Mouse (Mus musculus): ENCODE data around the gene Phospho1. TPM values are rescaled to one million over a fixed set of nuclear protein-coding genes. Genes with fewer than 3 reads are reported as not detected.
A peak's percentile ranks its signal among the peaks of the same experiment; 100 is the strongest.

Phospho1 gene
- total and polyA plus RNA-seq, 2 experiments from 2014 or later: 2.1 TPM; not detected in 1

- ATAC-seq (ENCODE audit: low FRiP score) (no peak), DNase-seq (ENCODE audit: low spot score) (no peak)
- 80% methylated on average over 11 of the region's 11 CpGs for WGBS
- Histone ChIP-seq H3K4me3 (ENCODE audit: low read depth, low read length) (no peak overlapping the region), H3K36me3 (ENCODE audit: insufficient read depth, low read length) (no peaks in the 10 kb centered on the region; the same call in 1 of the 2 replicates), H3K9me3 (ENCODE audit: low read length) (no peaks in the 10 kb centered on the region), H3K9ac (replicated peaks; ENCODE audit: low read length, poor library complexity, severe bottlenecking) (no peak overlapping the region), H3K27ac (ENCODE audit: low read depth, low read length) (no peak overlapping the region), H3K27me3 (ENCODE audit: insufficient read depth, low read length) (no peaks in the 10 kb centered on the region), H3K4me1 (ENCODE audit: insufficient read depth, low read length) (no peaks in the 10 kb centered on the region), H3K4me2 (ENCODE audit: low read depth, low read length, poor library complexity, severe bottlenecking) (no peak overlapping the region)
- no peak for TF ChIP-seq CTCF (IDR thresholded peaks at IDR 0.05)
These were observed 42.7 kb upstream of the Phospho1 start for GRCm38 (mm10) chr11:95781557-95781956.

- H3K9me3 ChIP-seq (ENCODE audit: low read length): no peaks in the 10 kb centered on the region
- no peaks in the 10 kb centered on the region for H3K4me1 ChIP-seq (ENCODE audit: insufficient read depth, low read length)
- H3K4me2 ChIP-seq (ENCODE audit: low read depth, low read length, poor library complexity, severe bottlenecking): no peak overlapping the region
- H3K27me3 ChIP-seq (ENCODE audit: insufficient read depth, low read length): no peaks in the 10 kb centered on the region
- no peak for TF ChIP-seq CTCF (IDR thresholded peaks at IDR 0.05)
- H3K4me3 ChIP-seq (ENCODE audit: low read depth, low read length): no peak overlapping the region
- ATAC-seq (ENCODE audit: low FRiP score): no peak
- no peak overlapping the region for H3K9ac ChIP-seq (replicated peaks; ENCODE audit: low read length, poor library complexity, severe bottlenecking)
- WGBS: 78% methylated on average over 4 of the region's 4 CpGs
- H3K27ac ChIP-seq (ENCODE audit: low read depth, low read length): no peak overlapping the region
- H3K36me3 ChIP-seq (ENCODE audit: insufficient read depth, low read length): no peaks in the 10 kb centered on the region
- DNase-seq (ENCODE audit: low spot score): no peak
These were observed 40.8 kb upstream of the Phospho1 start for GRCm38 (mm10) chr11:95783457-95783856.

- H3K4me1 ChIP-seq (ENCODE audit: insufficient read depth, low read length): no peaks in the 10 kb centered on the region
- H3K27ac ChIP-seq (ENCODE audit: low read depth, low read length): no peak overlapping the region
- no peak for TF ChIP-seq CTCF (IDR thresholded peaks at IDR 0.05)
- DNase-seq (ENCODE audit: low spot score) (no peak), ATAC-seq (ENCODE audit: low FRiP score) (no peak)
- no peaks in the 10 kb centered on the region for H3K9me3 ChIP-seq (ENCODE audit: low read length)
- H3K9ac ChIP-seq (replicated peaks; ENCODE audit: low read length, poor library complexity, severe bottlenecking): no peak overlapping the region
- no peaks in the 10 kb centered on the region for H3K27me3 ChIP-seq (ENCODE audit: insufficient read depth, low read length)
- 58% methylated on average over 9 of the region's 9 CpGs for WGBS
- H3K4me2 ChIP-seq (ENCODE audit: low read depth, low read length, poor library complexity, severe bottlenecking): no peak overlapping the region
- H3K4me3 ChIP-seq (ENCODE audit: low read depth, low read length): no peak overlapping the region
- H3K36me3 ChIP-seq (ENCODE audit: insufficient read depth, low read length): no peaks in the 10 kb centered on the region
These were observed 40.3 kb upstream of the Phospho1 start for GRCm38 (mm10) chr11:95783958-95784357.

GRCm38 (mm10) chr11:95785675-95786074, 38.6 kb upstream of the Phospho1 start:
- Histone ChIP-seq H3K9ac (replicated peaks; ENCODE audit: low read length, poor library complexity, severe bottlenecking) (no peak overlapping the region), H3K27ac (ENCODE audit: low read depth, low read length) (no peak overlapping the region), H3K4me2 (ENCODE audit: low read depth, low read length, poor library complexity, severe bottlenecking) (no peak overlapping the region), H3K9me3 (ENCODE audit: low read length) (no peaks in the 10 kb centered on the region), H3K4me1 (ENCODE audit: insufficient read depth, low read length) (no peaks in the 10 kb centered on the region), H3K27me3 (ENCODE audit: insufficient read depth, low read length) (no peaks in the 10 kb centered on the region), H3K36me3 (ENCODE audit: insufficient read depth, low read length) (no peaks in the 10 kb centered on the region), H3K4me3 (ENCODE audit: low read depth, low read length) (no peak overlapping the region)
- 97% methylated on average over 4 of the region's 4 CpGs for WGBS
- DNase-seq (ENCODE audit: low spot score) (no peak), ATAC-seq (ENCODE audit: low FRiP score) (no peak)
- TF ChIP-seq CTCF (IDR thresholded peaks at IDR 0.05): peak; percentile 56

GRCm38 (mm10) chr11:95786511-95786910, 37.8 kb upstream of the Phospho1 start:
- Histone ChIP-seq H3K4me2 (ENCODE audit: low read depth, low read length, poor library complexity, severe bottlenecking) (no peak overlapping the region), H3K9ac (replicated peaks; ENCODE audit: low read length, poor library complexity, severe bottlenecking) (no peak overlapping the region), H3K36me3 (ENCODE audit: insufficient read depth, low read length) (no peaks in the 10 kb centered on the region), H3K27me3 (ENCODE audit: insufficient read depth, low read length) (no peaks in the 10 kb centered on the region), H3K4me3 (ENCODE audit: low read depth, low read length) (no peak overlapping the region), H3K4me1 (ENCODE audit: insufficient read depth, low read length) (no peaks in the 10 kb centered on the region), H3K27ac (ENCODE audit: low read depth, low read length) (no peak overlapping the region), H3K9me3 (ENCODE audit: low read length) (no peaks in the 10 kb centered on the region)
- no peak for TF ChIP-seq CTCF (IDR thresholded peaks at IDR 0.05)
- ATAC-seq (ENCODE audit: low FRiP score): no peak
- no peak for DNase-seq (ENCODE audit: low spot score)
- 86% methylated on average over 6 of the region's 6 CpGs for WGBS

GRCm38 (mm10) chr11:95789451-95789891, 34.8 kb upstream of the Phospho1 start:
- Histone ChIP-seq H3K4me3 (ENCODE audit: low read depth, low read length) (no peak overlapping the region), H3K36me3 (ENCODE audit: insufficient read depth, low read length) (no peaks in the 10 kb centered on the region), H3K9ac (replicated peaks; ENCODE audit: low read length, poor library complexity, severe bottlenecking) (no peak overlapping the region), H3K4me2 (ENCODE audit: low read depth, low read length, poor library complexity, severe bottlenecking) (no peak overlapping the region), H3K27me3 (ENCODE audit: insufficient read depth, low read length) (no peaks in the 10 kb centered on the region), H3K27ac (ENCODE audit: low read depth, low read length) (no peak overlapping the region), H3K4me1 (ENCODE audit: insufficient read depth, low read length) (no peaks in the 10 kb centered on the region), H3K9me3 (ENCODE audit: low read length) (no peaks in the 10 kb centered on the region)
- WGBS: 83% methylated on average over 8 of the region's 8 CpGs
- no peak for TF ChIP-seq CTCF (IDR thresholded peaks at IDR 0.05)
- no peak for ATAC-seq (ENCODE audit: low FRiP score)
- DNase-seq (ENCODE audit: low spot score): no peak

Measured in midbrain, postnatal 0 days (tissue).